Mouse (Mus musculus) midbrain, embryonic 10.5 days (tissue): ENCODE results near the gene Igsf21. TPM values are rescaled to one million over a fixed set of nuclear protein-coding genes. Genes with fewer than 3 reads are reported as not detected.

Experiments
- DNase-seq: peaks from one replicate; pipeline ENCODE4 v3.0.0-alpha.2; 2017; ENCODE audit warnings: low spot score
- H3K27ac ChIP-seq: fragments of 300-500 bp; sonication (generic); replicated peaks from 2 replicates; pipeline ENCODE4 v1.5.1; 2016; ENCODE audit warnings: mild to moderate bottlenecking
- H3K27me3 ChIP-seq: fragments of 300-500 bp; sonication (generic); 2 replicates; pipeline ENCODE4 v1.6.1; 2016; ENCODE audit warnings: low read depth, mild to moderate bottlenecking; ENCODE audit not compliant: poor library complexity, severe bottlenecking
- H3K36me3 ChIP-seq: fragments of 300-500 bp; sonication (generic); 2 replicates; pipeline ENCODE4 v1.6.1; 2016; ENCODE audit warnings: mild to moderate bottlenecking, moderate library complexity
- H3K4me1 ChIP-seq: fragments of 300-500 bp; sonication (generic); 2 replicates; pipeline ENCODE4 v1.6.1; 2016
- H3K4me3 ChIP-seq: fragments of 300-500 bp; sonication (generic); 2 replicates; pipeline ENCODE4 v1.5.1; 2016; ENCODE audit warnings: mild to moderate bottlenecking, moderate library complexity
- H3K9me3 ChIP-seq: fragments of 300-500 bp; sonication (generic); replicated peaks from 2 replicates; pipeline ENCODE4 v1.6.1; 2016; ENCODE audit warnings: mild to moderate bottlenecking
- WGBS: fragments of 180-500 bp; shearing (Covaris S2); methylation state at CpG from one replicate; pipeline ENCODE4 v1.1.7; 2016; 5-methylcytosine and 5-hydroxymethylcytosine counted together
- polyA plus RNA-seq: library from polyadenylated mRNA; unstranded; fragments of >200 nt; fragmentation: Nextera tagmentation; extraction: Ambion mirVana; gene quantifications from 2 replicates; pipeline ENCODE4 v1.2.1, GENCODE M21; 2016

Igsf21 gene
- polyA plus RNA-seq, 1 experiment from 2014 or later = 9.5 TPM

- no peak for DNase-seq
- no peaks in the 10 kb centered on the region for H3K9me3 ChIP-seq
- no peaks in the 10 kb centered on the region for H3K36me3 ChIP-seq
- peaks cover 60% of the 10 kb centered on the region for H3K4me1 ChIP-seq
- H3K27ac ChIP-seq = no peak overlapping the region
- peaks cover 90% of the 10 kb centered on the region for H3K27me3 ChIP-seq
- WGBS = 3% methylated on average over 8 of the region's 8 CpGs
- H3K4me3 ChIP-seq = no peak overlapping the region
These were observed 1.8 kb upstream of the Igsf21 start for GRCm38 (mm10) chr4:140248396-140248795.

- WGBS = 7% methylated on average over 28 of the region's 28 CpGs
- Histone ChIP-seq H3K27me3 (peaks cover 98% of the 10 kb centered on the region), H3K27ac (no peak overlapping the region), H3K4me3 (peak overlapping the region; percentile 72), H3K9me3 (no peaks in the 10 kb centered on the region), H3K36me3 (no peaks in the 10 kb centered on the region), H3K4me1 (peaks cover 71% of the 10 kb centered on the region)
- no peak for DNase-seq
These were observed 721 bp upstream of the Igsf21 start for GRCm38 (mm10) chr4:140247006-140248003.

GRCm38 (mm10) chr4:140245286-140246179 is 1.1 kb downstream of the Igsf21 start:
- H3K36me3 ChIP-seq = no peaks in the 10 kb centered on the region
- peak; percentile 50 for DNase-seq
- H3K27ac ChIP-seq = peak overlapping the region; percentile 84
- H3K4me3 ChIP-seq = peak overlapping the region; percentile 72
- peaks cover 100% of the 10 kb centered on the region for H3K27me3 ChIP-seq
- no peaks in the 10 kb centered on the region for H3K9me3 ChIP-seq
- H3K4me1 ChIP-seq = peaks cover 83% of the 10 kb centered on the region
- 4% methylated on average over 23 of the region's 23 CpGs for WGBS

- no peaks in the 10 kb centered on the region for H3K9me3 ChIP-seq
- no peak overlapping the region for H3K27ac ChIP-seq
- 2% methylated on average over 10 of the region's 10 CpGs for WGBS
- peaks cover 100% of the 10 kb centered on the region for H3K27me3 ChIP-seq
- no peaks in the 10 kb centered on the region for H3K36me3 ChIP-seq
- peak overlapping the region; percentile 72 for H3K4me3 ChIP-seq
- H3K4me1 ChIP-seq = peaks cover 83% of the 10 kb centered on the region
- no peak for DNase-seq
These were observed 1.7 kb downstream of the Igsf21 start for GRCm38 (mm10) chr4:140244835-140245234.

- no peak for DNase-seq
- no peak overlapping the region for H3K27ac ChIP-seq
- peak overlapping the region; percentile 72 for H3K4me3 ChIP-seq
- 3% methylated on average over 40 of the region's 40 CpGs for WGBS
- peaks cover 95% of the 10 kb centered on the region for H3K27me3 ChIP-seq
- H3K4me1 ChIP-seq = peaks cover 80% of the 10 kb centered on the region
- no peaks in the 10 kb centered on the region for H3K36me3 ChIP-seq
- H3K9me3 ChIP-seq = no peaks in the 10 kb centered on the region
These were observed 2.3 kb downstream of the Igsf21 start for GRCm38 (mm10) chr4:140244161-140244813.

- Histone ChIP-seq H3K4me3 (peak overlapping the region; percentile 72; the same call in 1 of the 2 replicates), H3K27me3 (peaks cover 85% of the 10 kb centered on the region), H3K9me3 (no peaks in the 10 kb centered on the region), H3K36me3 (no peaks in the 10 kb centered on the region), H3K4me1 (peaks cover 71% of the 10 kb centered on the region), H3K27ac (no peak overlapping the region)
- WGBS = 21% methylated on average over 16 of the region's 16 CpGs
- DNase-seq = no peak
These were observed 3.4 kb downstream of the Igsf21 start for GRCm38 (mm10) chr4:140243231-140243630.

- no peaks in the 10 kb centered on the region for H3K36me3 ChIP-seq
- WGBS = 56% methylated on average over 1 of the region's 1 CpGs
- H3K9me3 ChIP-seq = no peaks in the 10 kb centered on the region
- no peak overlapping the region; the same call in 1 of the 2 replicates for H3K27ac ChIP-seq
- H3K27me3 ChIP-seq = peaks cover 83% of the 10 kb centered on the region
- peaks cover 69% of the 10 kb centered on the region for H3K4me1 ChIP-seq
- DNase-seq = no peak
- no peak overlapping the region for H3K4me3 ChIP-seq
These were observed 4.3 kb downstream of the Igsf21 start for GRCm38 (mm10) chr4:140242291-140242690.

GRCm38 (mm10) chr4:140237305-140237741 is 9.3 kb downstream of the Igsf21 start:
- WGBS = 27% methylated on average over 10 of the region's 10 CpGs
- H3K4me1 ChIP-seq = peaks cover 35% of the 10 kb centered on the region
- peaks cover 38% of the 10 kb centered on the region for H3K27me3 ChIP-seq
- peak overlapping the region; percentile 79 for H3K27ac ChIP-seq
- H3K36me3 ChIP-seq = no peaks in the 10 kb centered on the region
- no peaks in the 10 kb centered on the region for H3K9me3 ChIP-seq
- no peak for DNase-seq
- no peak overlapping the region for H3K4me3 ChIP-seq

GRCm38 (mm10) chr4:140235361-140236153 is 11.0 kb downstream of the Igsf21 start:
- 81% methylated on average over 9 of the region's 9 CpGs for WGBS
- DNase-seq = no peak

GRCm38 (mm10) chr4:140234412-140235205 is 12.0 kb downstream of the Igsf21 start:
- Histone ChIP-seq H3K4me3 (no peak overlapping the region), H3K27me3 (peaks cover 17% of the 10 kb centered on the region; the same call in 1 of the 2 replicates), H3K9me3 (no peaks in the 10 kb centered on the region), H3K36me3 (no peaks in the 10 kb centered on the region), H3K27ac (no peak overlapping the region), H3K4me1 (peaks cover 27% of the 10 kb centered on the region)
- 86% methylated on average over 18 of the region's 18 CpGs for WGBS
- no peak for DNase-seq

More at GRCm38 (mm10) chr4:140235361-140236153, 11.0 kb downstream of the Igsf21 start:
- Histone ChIP-seq H3K9me3 (no peaks in the 10 kb centered on the region), H3K36me3 (no peaks in the 10 kb centered on the region), H3K27ac (no peak overlapping the region), H3K27me3 (peaks cover 20% of the 10 kb centered on the region), H3K4me3 (no peak overlapping the region), H3K4me1 (peaks cover 27% of the 10 kb centered on the region)

GRCm38 (mm10) chr4:140227837-140228236 is 18.7 kb downstream of the Igsf21 start:
- Histone ChIP-seq H3K4me1 (peaks cover 62% of the 10 kb centered on the region), H3K27ac (peak overlapping the region; percentile 28; the same call in 1 of the 2 replicates)
- DNase-seq = no peak

More at GRCm38 (mm10) chr4:140227837-140228236, 18.7 kb downstream of the Igsf21 start:
- Histone ChIP-seq H3K27me3 (peaks cover 42% of the 10 kb centered on the region), H3K9me3 (no peaks in the 10 kb centered on the region), H3K4me3 (no peak overlapping the region), H3K36me3 (no peaks in the 10 kb centered on the region)
- 68% methylated on average over 7 of the region's 7 CpGs for WGBS
